Comparison of ENCODE assay signal across 16 mouse cellular contexts in genomic region chr11:80471836-80472605, GRCm38 (mm10). TPM values are rescaled to one million over a fixed set of nuclear protein-coding genes. Genes with fewer than 3 reads are reported as not detected.
DNase-seq lines count a peak whose midpoint lies in the region; ATAC-seq and TF ChIP-seq lines count a peak whose summit lies in the region.
"Had no signal": no experiment of that assay in that cellular context is flagged by ENCODE, and none has a peak within 500 bp of the region (broad histone marks: within the 10 kb centered on the region; RNA-seq: fewer than 3 reads in every experiment).

No protein-coding gene starts in this region.

- ATAC-seq in hindbrain, postnatal 0 days: no peak
- ATAC-seq in hindbrain, embryonic 12.5 days (ENCODE audit: low FRiP score): no peak
- ATAC-seq: CD4-positive, CD25-positive, alpha-beta regulatory T cell, adult 4 months; lung, postnatal 0 days; midbrain, embryonic 16.5 days had no signal

- no peaks in the 10 kb centered on the region for H3K9me3 ChIP-seq in hindbrain, postnatal 0 days (ENCODE audit: low read length)
- H3K9me3 ChIP-seq in hindbrain, embryonic 12.5 days (replicated peaks): no peaks in the 10 kb centered on the region
- H3K9me3 ChIP-seq: embryonic facial prominence, embryonic 12.5 days; liver, embryonic 15.5 days had no signal

- intact Hi-C loops in heart, postnatal 25 days (cut with DNase I): no loop called here

- peak in 1 of 2 experiments; percentile 48 for DNase-seq in cerebellum, adult 2 months
- DNase-seq in cerebellum, postnatal 4 days (ENCODE audit: low spot score in 2 of 2): no peak
- no peak for DNase-seq in hindbrain, postnatal 0 days (ENCODE audit: low spot score)
- peak; percentile 34 for DNase-seq in right cerebral cortex, adult 18-20 months
- DNase-seq in right cerebral cortex, postnatal 14 days: no peak
- DNase-seq in heart, postnatal 25 days (ENCODE audit: low spot score): no peak
- DNase-seq in thymus, postnatal 0 days (ENCODE audit: low spot score): no peak
- DNase-seq: gastrocnemius, adult 2 months; kidney, postnatal 4 days; thymus, postnatal 36 days had no signal

- H3K4me3 ChIP-seq in cerebellum, adult 2 months (replicated peaks; ENCODE audit: insufficient read depth, low read depth, low read length): no peak overlapping the region
- no peak overlapping the region for H3K4me3 ChIP-seq in hindbrain, postnatal 0 days (ENCODE audit: low read length)
- no peak overlapping the region for H3K4me3 ChIP-seq in hindbrain, embryonic 12.5 days
- H3K4me3 ChIP-seq: embryonic facial prominence, embryonic 12.5 days; gastrocnemius, adult 2 months; liver, embryonic 15.5 days had no signal

- peaks cover 24% of the 10 kb centered on the region for H3K36me3 ChIP-seq in hindbrain, postnatal 0 days (ENCODE audit: insufficient read depth, low read length)
- H3K36me3 ChIP-seq in hindbrain, embryonic 12.5 days: peaks cover 58% of the 10 kb centered on the region

- H3K4me2 ChIP-seq in hindbrain, postnatal 0 days (ENCODE audit: low read depth, low read length): no peak overlapping the region
- no peak overlapping the region for H3K4me2 ChIP-seq in hindbrain, embryonic 12.5 days (replicated peaks)
- H3K4me2 ChIP-seq: embryonic facial prominence, embryonic 12.5 days; liver, embryonic 15.5 days had no signal

- peaks cover 16% of the 10 kb centered on the region; the same call in 1 of the 2 replicates for H3K4me1 ChIP-seq in cerebellum, adult 2 months (ENCODE audit: control insufficient read depth, insufficient read depth, low read length)
- H3K4me1 ChIP-seq in hindbrain, postnatal 0 days (ENCODE audit: insufficient read depth, low read length): no peaks in the 10 kb centered on the region
- peaks cover 8% of the 10 kb centered on the region; the same call in 1 of the 2 replicates for H3K4me1 ChIP-seq in hindbrain, embryonic 12.5 days
- H3K4me1 ChIP-seq: embryonic facial prominence, embryonic 12.5 days had no signal

- no peak for TF ChIP-seq POLR2A in cerebellum, adult 2 months (IDR thresholded peaks at IDR 0.05; ENCODE audit: borderline replicate concordance, insufficient read depth, low read length)

- H3K9ac ChIP-seq in hindbrain, postnatal 0 days (replicated peaks; ENCODE audit: low read length): no peak overlapping the region
- H3K9ac ChIP-seq in hindbrain, embryonic 12.5 days: no peak overlapping the region
- H3K9ac ChIP-seq: embryonic facial prominence, embryonic 12.5 days; liver, embryonic 15.5 days had no signal

- no peak for TF ChIP-seq CTCF in cerebellum, adult 2 months (IDR thresholded peaks at IDR 0.05; ENCODE audit: borderline replicate concordance, insufficient read depth, low read depth, low read length)
- 0 out of 2 replicates have a peak, but pooled peaks have one; percentile 12 for TF ChIP-seq CTCF in hindbrain, postnatal 0 days (IDR thresholded peaks at IDR 0.05; ENCODE audit: low read depth)

- 28% methylated on average over 16 of the region's 16 CpGs for WGBS in cerebellum, adult 2 months
- WGBS in hindbrain, postnatal 0 days: 73% methylated on average over 16 of the region's 16 CpGs
- WGBS in hindbrain, embryonic 12.5 days: 84% methylated on average over 16 of the region's 16 CpGs

- peak overlapping the region; percentile 40 for H3K27ac ChIP-seq in cerebellum, adult 2 months (ENCODE audit: insufficient read depth, low read length)
- peak overlapping the region; percentile 65 for H3K27ac ChIP-seq in hindbrain, postnatal 0 days
- H3K27ac ChIP-seq in hindbrain, embryonic 12.5 days: no peak overlapping the region
- H3K27ac ChIP-seq: embryonic facial prominence, embryonic 12.5 days; gastrocnemius, adult 2 months; liver, embryonic 15.5 days had no signal

- no peaks in the 10 kb centered on the region for H3K27me3 ChIP-seq in cerebellum, adult 2 months (ENCODE audit: control insufficient read depth, insufficient read depth, low read length)
- no peaks in the 10 kb centered on the region for H3K27me3 ChIP-seq in hindbrain, postnatal 0 days (ENCODE audit: insufficient read depth, low read length)
- peaks cover 20% of the 10 kb centered on the region for H3K27me3 ChIP-seq in hindbrain, embryonic 12.5 days
- H3K27me3 ChIP-seq: embryonic facial prominence, embryonic 12.5 days had no signal

RNA-seq across cellular contexts. Expression of gene Cdk5r1, which starts 4.8 kb away (rescaled TPM):
- 86.7 and 93.9 TPM in 2 replicates for polyA plus RNA-seq in cerebellum, adult 2 months (2012; rRNA removed)
- 355 and 367 TPM in 2 replicates for total RNA-seq in hindbrain, postnatal 0 days (2014; rRNA removed)
- polyA plus RNA-seq in hindbrain, postnatal 0 days (2015; fragmentation: Nextera tagmentation; extraction: Ambion mirVana): 65.1 and 69.3 TPM in 2 replicates
- 76.3 and 77.3 TPM in 2 replicates for polyA plus RNA-seq in hindbrain, embryonic 12.5 days (2016; fragmentation: Nextera tagmentation; extraction: Ambion mirVana)
- total RNA-seq in heart, postnatal 25 days (2021): 1 to 10 TPM; 1.7 to 2.4 TPM
- polyA plus RNA-seq in thymus, postnatal 0 days (2015; fragmentation: Nextera tagmentation; extraction: Ambion mirVana): 1.2 and 1.7 TPM in 2 replicates

RNA-seq across cellular contexts. Expression of gene Psmd11, which starts 43.6 kb away (rescaled TPM):
- polyA plus RNA-seq in cerebellum, adult 2 months (2012; rRNA removed): 73.1 and 74.9 TPM in 2 replicates
- total RNA-seq in hindbrain, postnatal 0 days (2014; rRNA removed): 31.2 and 35.1 TPM in 2 replicates
- polyA plus RNA-seq in hindbrain, postnatal 0 days (2015; fragmentation: Nextera tagmentation; extraction: Ambion mirVana): 272 and 284 TPM in 2 replicates
- 316 and 330 TPM in 2 replicates for polyA plus RNA-seq in hindbrain, embryonic 12.5 days (2016; fragmentation: Nextera tagmentation; extraction: Ambion mirVana)
- 100 to 1,000 TPM; 104 to 112 TPM for total RNA-seq in heart, postnatal 25 days (2021)
- 261 and 287 TPM in 2 replicates for polyA plus RNA-seq in thymus, postnatal 0 days (2015; fragmentation: Nextera tagmentation; extraction: Ambion mirVana)

Comparison
In these comparisons a context has a peak if more than half of its experiments do, and no peak if none do; other contexts are left out.
1. RNA of gene Cdk5r1, which starts 4.8 kb away (polyA plus RNA-seq): 86.7 to 93.9 TPM in cerebellum, adult 2 months, 76.3 to 77.3 TPM in hindbrain, embryonic 12.5 days and 65.1 to 69.3 TPM in hindbrain, postnatal 0 days; 1.2 to 1.7 TPM in thymus, postnatal 0 days; every median in the first group is over 10 times any median in the second.